Mouse (Mus musculus) left cerebral cortex, adult 18-20 months (tissue): ENCODE measurements around the gene Dnajc30. TPM values are rescaled to one million over a fixed set of nuclear protein-coding genes. Genes with fewer than 3 reads are reported as not detected.

ENCODE experiments used
- DNase-seq, 2 experiments: peaks; one replicate each; pipeline ENCODE4 v3.0.0; 2021 to 2022; ENCODE audit warnings: low spot score in 2 of 2, mixed read lengths in 1 of 2
- long read RNA-seq, 2 experiments: library from polyadenylated mRNA; stranded (forward); transcript quantifications; one replicate each; pipeline ENCODE4 v2.0.0; 2021
- total RNA-seq, 2 experiments: library from RNA; stranded (reverse); gene quantifications; 2 replicates each; pipeline ENCODE4 v1.2.3; 2021

The Dnajc30 gene
- 10 to 100 TPM; 40.6 to 44.5 TPM for total RNA-seq
- long read RNA-seq, experiment 1, transcript Dnajc30-201 (1 exons, 1,661 nt): major isoform, 61 of 62 reads
- long read RNA-seq, experiment 1, partial matches to known transcripts: 0 of 62 reads
- long read RNA-seq, experiment 1, other reads (novel, unspliced or antisense): 1 of 62 reads
- long read RNA-seq, experiment 2, transcript Dnajc30-201 (1 exons, 1,661 nt): major isoform, 44 of 44 reads
- long read RNA-seq, experiment 2, partial matches to known transcripts: 0 of 44 reads
- long read RNA-seq, experiment 2, other reads (novel, unspliced or antisense): 0 of 44 reads

- peak; percentile 98 for DNase-seq
These were observed at the start of gene Dnajc30 for GRCm38 (mm10) chr5:135063629-135064381. TSS of gene Dnajc30 (plus strand) at chr5:135064202.

- peak; percentile 89 to 96 for DNase-seq
These were observed 48.5 kb upstream of the Dnajc30 start for GRCm38 (mm10) chr5:135015497-135015896.

GRCm38 (mm10) chr5:135016224-135016759, 47.7 kb upstream of the Dnajc30 start:
- DNase-seq: no peak

GRCm38 (mm10) chr5:135021814-135022213, 42.2 kb upstream of the Dnajc30 start:
- no peak for DNase-seq

- peak; percentile 79 to 90 for DNase-seq
These were observed 40.4 kb upstream of the Dnajc30 start, which contains the start of gene Stx1a for GRCm38 (mm10) chr5:135023344-135024173. TSS of gene Stx1a (plus strand) at chr5:135023482.

GRCm38 (mm10) chr5:135024665-135025224, 39.3 kb upstream of the Dnajc30 start:
- DNase-seq: no peak

- peak; percentile 58 to 72 for DNase-seq
These were observed 38.1 kb upstream of the Dnajc30 start for GRCm38 (mm10) chr5:135025899-135026298.

- DNase-seq: peak; percentile 80 to 87
These were observed 34.8 kb upstream of the Dnajc30 start for GRCm38 (mm10) chr5:135029007-135029854.

- no peak for DNase-seq
These were observed 31.4 kb upstream of the Dnajc30 start for GRCm38 (mm10) chr5:135032581-135032980.

GRCm38 (mm10) chr5:135034593-135034992, 29.4 kb upstream of the Dnajc30 start:
- DNase-seq: no peak

- DNase-seq: peak; percentile 72 to 78
These were observed 28.2 kb upstream of the Dnajc30 start for GRCm38 (mm10) chr5:135035608-135036359.

GRCm38 (mm10) chr5:135037946-135038345, 26.1 kb upstream of the Dnajc30 start:
- peak in 1 of 2 experiments; percentile 35 for DNase-seq

- DNase-seq: peak in 1 of 2 experiments; percentile 49
These were observed 24.5 kb upstream of the Dnajc30 start for GRCm38 (mm10) chr5:135039541-135039940.

- DNase-seq: peak in 1 of 2 experiments; percentile 63
These were observed 23.9 kb upstream of the Dnajc30 start for GRCm38 (mm10) chr5:135040059-135040458.

GRCm38 (mm10) chr5:135040777-135041176, 23.2 kb upstream of the Dnajc30 start:
- DNase-seq: peak; percentile 61 to 77

- DNase-seq: no peak
These were observed 21.8 kb upstream of the Dnajc30 start for GRCm38 (mm10) chr5:135042105-135042788.

GRCm38 (mm10) chr5:135044575-135044974, 19.4 kb upstream of the Dnajc30 start:
- peak in 1 of 2 experiments; percentile 33 for DNase-seq

GRCm38 (mm10) chr5:135048539-135048938, 15.5 kb upstream of the Dnajc30 start:
- DNase-seq: no peak
